Mouse (Mus musculus): ENCODE measurements around the gene Vps13d. TPM values are rescaled to one million over a fixed set of nuclear protein-coding genes. Genes with fewer than 3 reads are reported as not detected.

The Vps13d gene
- total RNA-seq, 2 experiments from 2014 or later: 22.7 to 25.9 TPM

DNA sequence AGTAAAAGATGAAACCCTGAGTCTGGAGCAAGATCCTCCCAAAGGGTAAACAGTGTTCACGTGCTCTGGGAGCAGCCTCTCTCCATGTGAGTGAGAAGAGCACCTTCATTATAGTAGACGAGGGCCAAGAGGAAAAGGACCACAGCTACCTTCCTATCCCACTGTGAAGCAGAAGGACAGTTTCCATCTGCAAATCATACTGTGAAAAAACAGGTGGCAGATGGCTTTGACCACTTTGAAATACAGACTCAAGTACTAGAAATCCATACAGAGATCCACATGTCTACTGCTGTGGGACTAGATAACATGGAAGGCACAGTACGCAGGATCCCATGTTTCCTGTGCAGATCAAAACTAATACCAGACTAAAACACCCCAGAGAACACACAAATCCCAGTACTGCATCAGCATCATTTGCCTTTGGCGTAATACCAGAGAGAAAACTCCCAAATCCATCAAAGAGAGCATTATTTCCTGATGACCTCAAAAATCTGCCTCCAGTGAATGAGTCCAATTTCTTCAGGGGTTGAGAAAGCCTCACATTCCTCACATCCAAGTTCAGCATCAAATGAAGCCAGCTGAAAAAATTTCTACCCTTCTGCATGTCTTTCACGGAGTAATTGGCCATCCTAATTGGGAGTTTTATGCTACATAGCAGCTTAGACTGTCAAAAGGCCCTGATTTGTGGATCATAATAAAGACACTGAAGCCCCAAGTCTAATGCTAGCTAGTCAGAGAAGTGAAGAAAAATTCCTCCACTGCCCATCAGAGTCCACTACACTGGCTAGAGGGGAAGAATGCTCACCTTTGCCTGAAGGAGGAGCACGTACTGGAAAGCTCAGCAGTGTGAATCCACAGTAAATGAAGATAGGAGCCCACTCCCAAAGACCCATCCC lies 92.7 kb downstream of the Vps13d start:
- no peak for DNase-seq
- intact Hi-C loops (cut with DNase I; ENCODE audit: low total_unique reads): no loop called here

- intact Hi-C loops (cut with DNase I; ENCODE audit: low total_unique reads): no loop called here
- DNase-seq: no peak
Observed at GRCm38 (mm10) chr4:145099853-145100252, 95.0 kb downstream of the Vps13d start.

DNA sequence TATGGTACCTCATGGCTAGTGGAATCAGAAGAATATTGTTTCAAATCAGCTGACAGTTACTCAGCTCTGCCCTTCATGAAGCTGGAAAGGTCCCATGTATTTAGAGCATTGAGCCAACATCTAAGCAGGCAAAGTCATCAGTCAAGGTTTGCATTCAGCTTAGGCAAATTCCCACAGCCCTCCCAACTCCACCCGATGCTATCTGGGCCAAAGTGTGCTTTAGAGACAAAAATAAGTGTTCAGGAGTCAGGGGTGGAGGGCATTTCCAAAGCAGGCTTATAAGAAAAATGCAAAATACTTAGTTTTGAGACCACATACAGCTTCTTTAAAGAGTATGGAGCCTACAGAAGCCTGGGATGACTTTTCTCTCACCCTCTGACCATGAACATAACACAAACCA lies 95.5 kb downstream of the Vps13d start:
- intact Hi-C loops (cut with DNase I; ENCODE audit: low total_unique reads): no loop called here
- no peak for DNase-seq

GRCm38 (mm10) chr4:145097974-145098373 lies 96.8 kb downstream of the Vps13d start:
- intact Hi-C loops (cut with DNase I; ENCODE audit: low total_unique reads): no loop called here
- no peak for DNase-seq

DNA sequence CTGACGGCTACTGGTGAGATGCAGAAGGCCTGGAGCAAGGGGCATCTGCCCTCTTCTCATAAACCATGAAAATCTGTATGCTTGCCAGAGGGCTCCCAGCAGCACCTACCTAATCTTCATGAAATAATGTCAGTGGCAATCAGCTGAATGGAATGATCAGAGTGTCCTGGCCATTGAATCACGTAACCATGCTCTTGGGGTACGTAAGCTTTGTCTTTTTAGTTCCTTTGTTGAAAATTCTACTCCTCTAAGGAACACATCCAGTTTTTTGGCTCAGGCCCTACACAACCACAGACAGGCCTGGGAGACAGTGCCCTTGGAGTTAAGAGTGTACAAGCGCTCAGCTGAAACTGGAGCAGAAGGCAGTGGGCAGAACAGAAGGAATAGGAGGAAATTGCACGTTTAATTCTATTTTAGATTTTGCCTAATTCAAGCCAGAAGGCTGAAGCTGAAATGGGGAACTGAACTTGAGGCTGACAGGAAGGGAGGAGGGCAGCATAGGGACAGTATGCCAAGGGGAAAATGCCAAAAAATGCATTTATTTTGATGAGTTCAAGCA lies 98.2 kb downstream of the Vps13d start:
- intact Hi-C loops (cut with DNase I; ENCODE audit: low total_unique reads): no loop called here

GRCm38 (mm10) chr4:145086509-145086908 lies 108.3 kb downstream of the Vps13d start:
- no peak for DNase-seq
- intact Hi-C loops (cut with DNase I; ENCODE audit: low total_unique reads): no loop called here

More for the DNA sequence above, 98.2 kb downstream of the Vps13d start:
- no peak for DNase-seq

DNA sequence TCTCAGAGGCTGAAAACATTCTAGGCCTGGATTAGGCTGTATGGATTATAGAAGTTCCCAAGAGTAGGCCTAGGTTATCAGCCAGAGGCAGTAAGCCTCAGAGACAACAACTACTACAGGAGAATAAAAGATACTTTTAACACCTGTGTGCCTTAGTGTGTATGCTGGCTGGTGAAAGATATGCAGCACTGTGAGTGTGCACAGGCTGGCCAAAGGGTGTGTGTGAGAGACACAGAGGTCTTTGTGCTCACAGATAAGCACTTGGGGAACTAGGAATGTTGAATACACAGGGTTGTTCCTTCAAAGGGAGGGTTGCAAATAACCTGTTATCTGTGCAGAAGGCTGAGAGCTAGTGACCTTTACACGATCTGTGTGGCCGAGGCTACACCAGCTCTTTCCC lies 115.5 kb downstream of the Vps13d start:
- DNase-seq: no peak
- intact Hi-C loops (cut with DNase I; ENCODE audit: low total_unique reads): no loop called here

GRCm38 (mm10) chr4:145074276-145074675 lies 120.5 kb downstream of the Vps13d start:
- DNase-seq: no peak
- intact Hi-C loops (cut with DNase I; ENCODE audit: low total_unique reads): no loop called here

GRCm38 (mm10) chr4:145073728-145074127 lies 121.1 kb downstream of the Vps13d start:
- intact Hi-C loops (cut with DNase I; ENCODE audit: low total_unique reads): no loop called here
- DNase-seq: no peak

DNA sequence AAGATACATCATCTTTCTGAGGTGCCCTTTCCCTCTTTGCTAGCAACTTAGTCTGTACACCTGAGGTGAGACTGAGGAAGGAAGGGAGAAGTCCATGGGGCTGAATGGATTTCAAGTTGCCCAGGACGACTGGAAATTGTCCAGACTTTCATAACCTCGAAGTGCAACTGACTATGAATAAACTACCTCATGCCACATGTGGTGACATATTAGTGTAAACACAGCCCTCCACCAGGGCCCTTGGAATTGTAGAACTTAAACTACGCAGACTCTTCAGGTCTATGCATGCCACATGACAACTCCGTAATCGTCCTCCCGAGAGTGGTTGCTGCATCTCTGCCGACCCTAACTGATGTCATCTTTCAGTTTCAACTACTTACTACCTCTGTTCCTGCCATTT lies 122.9 kb downstream of the Vps13d start:
- no peak for DNase-seq
- intact Hi-C loops (cut with DNase I; ENCODE audit: low total_unique reads): no loop called here

- intact Hi-C loops (cut with DNase I; ENCODE audit: low total_unique reads): no loop called here
- no peak for DNase-seq
Observed at GRCm38 (mm10) chr4:145067019-145067680, 127.7 kb downstream of the Vps13d start.

GRCm38 (mm10) chr4:145066336-145067018 lies 128.3 kb downstream of the Vps13d start:
- intact Hi-C loops (cut with DNase I; ENCODE audit: low total_unique reads): no loop called here
- DNase-seq: no peak

- DNase-seq: no peak
- intact Hi-C loops (cut with DNase I; ENCODE audit: low total_unique reads): loop anchor here (10.0 kb wide), 1 partner anchor 164 kb away; the partner anchor contains the start of gene Dhrs3
Observed at GRCm38 (mm10) chr4:145058749-145059442, 135.9 kb downstream of the Vps13d start.

DNA sequence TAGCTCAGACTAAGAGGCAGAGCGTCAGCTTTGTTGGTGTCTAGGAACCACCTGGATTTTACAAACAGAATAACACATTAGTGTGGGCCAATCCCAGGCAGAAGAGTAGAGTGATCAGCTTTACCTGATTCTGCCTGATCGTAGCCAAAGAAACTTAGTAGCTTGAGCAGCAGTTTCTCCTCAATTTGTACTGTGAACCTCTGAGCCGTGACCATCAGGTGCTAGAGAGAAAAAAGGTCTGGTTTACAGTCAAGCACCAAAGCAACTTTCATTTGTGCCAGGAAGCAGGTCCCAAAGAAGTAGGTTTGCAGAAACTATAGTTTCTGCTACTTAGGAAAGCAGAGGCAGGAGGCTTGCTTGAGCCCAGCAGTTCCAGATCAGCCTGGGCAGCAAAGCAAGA lies 138.5 kb downstream of the Vps13d start:
- intact Hi-C loops (cut with DNase I; ENCODE audit: low total_unique reads): loop anchor here (10.0 kb wide), 1 partner anchor 162 kb away; the partner anchor contains the start of gene Dhrs3
- DNase-seq: no peak

DNA sequence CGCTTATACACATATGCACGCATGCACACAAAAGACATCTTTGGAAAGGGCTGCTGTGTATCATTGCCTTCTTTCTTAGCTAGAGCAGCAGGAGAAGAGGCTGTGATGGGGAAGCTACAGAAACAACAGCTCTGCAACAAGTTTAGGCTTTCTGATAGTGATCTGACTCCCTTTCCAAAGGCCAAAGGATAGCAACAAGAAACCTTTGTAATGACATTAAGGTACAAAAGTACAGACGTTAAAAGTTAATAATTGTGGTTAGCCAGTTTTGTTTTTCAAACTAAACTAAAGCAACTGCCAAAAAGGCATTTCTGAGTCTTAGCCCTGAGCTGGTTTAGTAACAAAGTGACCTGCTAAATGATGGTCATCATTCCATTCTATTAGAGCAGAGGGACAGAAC lies 139.0 kb downstream of the Vps13d start:
- intact Hi-C loops (cut with DNase I; ENCODE audit: low total_unique reads): loop anchor here (10.0 kb wide), 1 partner anchor 161 kb away; the partner anchor contains the start of gene Dhrs3
- DNase-seq: no peak

DNA sequence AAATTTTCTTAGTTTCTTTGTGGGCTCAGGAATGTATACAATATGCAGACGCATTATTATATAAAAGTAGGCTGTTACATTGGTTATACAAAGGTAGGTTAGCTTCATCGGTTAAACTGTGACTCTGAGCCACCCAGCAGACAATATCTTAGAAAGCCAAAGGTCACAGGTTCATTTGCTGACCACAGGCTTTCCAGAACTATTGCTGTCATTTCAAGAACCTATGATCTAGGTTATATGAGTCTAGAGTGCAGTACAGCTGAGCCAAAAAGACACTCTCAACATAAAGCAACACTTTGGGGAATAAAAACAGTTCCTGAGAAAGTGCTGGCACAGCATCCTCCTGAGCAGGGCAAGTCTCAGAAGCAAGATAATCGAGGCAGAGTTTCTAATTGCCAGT lies 140.4 kb downstream of the Vps13d start:
- no peak for DNase-seq
- intact Hi-C loops (cut with DNase I; ENCODE audit: low total_unique reads): loop anchor here (10.0 kb wide), 1 partner anchor 160 kb away; the partner anchor contains the start of gene Dhrs3

DNA sequence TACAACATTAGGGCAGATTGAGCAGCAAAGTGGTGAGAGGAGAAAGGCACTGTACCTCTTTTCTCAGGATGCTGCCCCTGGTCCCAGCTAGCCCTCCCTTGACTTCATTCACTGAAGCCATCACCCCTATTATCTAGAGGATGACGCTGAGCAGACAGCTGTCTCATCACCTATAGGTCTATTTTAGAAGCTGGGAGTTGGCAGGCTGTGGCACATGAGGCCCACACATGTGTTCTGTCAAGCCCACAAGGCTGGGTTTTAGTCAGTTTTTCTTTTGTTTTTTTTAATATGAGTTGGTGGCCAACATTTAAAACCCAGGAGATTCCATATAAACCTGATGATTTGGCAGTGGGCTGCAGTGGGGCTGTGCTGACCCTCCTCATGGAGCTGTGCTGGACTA lies 142.1 kb downstream of the Vps13d start:
- intact Hi-C loops (cut with DNase I; ENCODE audit: low total_unique reads): loop anchor here (10.0 kb wide), 1 partner anchor 158 kb away; the partner anchor contains the start of gene Dhrs3
- no peak for DNase-seq

- no peak for DNase-seq
- intact Hi-C loops (cut with DNase I; ENCODE audit: low total_unique reads): loop anchor here (10.0 kb wide), 1 partner anchor 157 kb away; the partner anchor contains the start of gene Dhrs3
Observed at GRCm38 (mm10) chr4:145052282-145052681, 142.5 kb downstream of the Vps13d start.

Data from gastrocnemius, postnatal 14 days (tissue).